12 mouse cellular contexts compared by ENCODE assay signal in the genomic region with DNA sequence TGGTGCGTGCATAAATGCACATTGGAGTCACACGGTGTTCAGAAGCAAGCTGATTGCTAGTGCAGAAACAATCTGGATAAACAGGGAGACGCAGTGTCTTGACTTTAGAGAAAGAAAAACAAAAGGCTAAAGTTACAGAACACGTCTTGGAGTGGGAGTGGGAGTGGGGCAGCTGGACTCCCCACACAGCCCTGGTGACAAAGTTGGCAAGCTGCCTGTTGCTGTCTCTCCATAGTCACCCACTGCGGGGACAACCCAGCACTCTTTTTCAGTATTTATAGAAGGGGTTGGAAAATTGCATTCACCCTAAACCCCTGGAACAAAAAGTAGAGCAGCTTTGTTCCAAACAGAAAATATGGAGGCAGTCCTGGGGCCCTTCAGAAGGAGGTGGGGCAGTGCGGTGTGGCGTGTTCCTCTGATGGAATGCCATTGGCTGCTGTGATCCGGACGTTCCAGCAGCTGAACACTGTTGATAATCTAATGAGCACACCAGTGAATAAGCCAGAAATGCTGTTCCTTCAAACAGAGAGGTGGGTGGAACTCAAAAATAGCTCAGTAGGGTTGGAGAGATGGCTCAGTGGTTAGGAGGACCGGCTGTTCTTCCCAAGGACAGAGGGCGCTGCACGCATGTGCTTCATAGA. TPM values are rescaled to one million over a fixed set of nuclear protein-coding genes. Genes with fewer than 3 reads are reported as not detected.
DNase-seq lines count a peak whose midpoint lies in the region; ATAC-seq and TF ChIP-seq lines count a peak whose summit lies in the region.
"Had no signal": no experiment of that assay in that cellular context is flagged by ENCODE, and none has a peak within 500 bp of the region (broad histone marks: within the 10 kb centered on the region; RNA-seq: fewer than 3 reads in every experiment).

No protein-coding gene starts in this region.

- H3K4me1 ChIP-seq in kidney, postnatal 0 days (replicated peaks; ENCODE audit: insufficient read depth, low read length) = no peaks in the 10 kb centered on the region
- H3K4me1 ChIP-seq in kidney, adult 2 months (ENCODE audit: control insufficient read depth, insufficient read depth, low read length) = no peaks in the 10 kb centered on the region
- peaks cover 6% of the 10 kb centered on the region; the same call in 1 of the 2 replicates for H3K4me1 ChIP-seq in limb, embryonic 13.5 days
- H3K4me1 ChIP-seq in stomach, embryonic 15.5 days = peaks cover 7% of the 10 kb centered on the region; the same call in 1 of the 2 replicates
- H3K4me1 ChIP-seq: hindbrain, embryonic 15.5 days had no signal

- TF ChIP-seq CTCF in kidney, postnatal 0 days (IDR thresholded peaks at IDR 0.05; ENCODE audit: low read depth) = no peak
- no peak for TF ChIP-seq CTCF in kidney, adult 2 months (conservative IDR thresholded peaks at IDR 0.05; ENCODE audit: insufficient read depth, insufficient read length, low read depth, low read length)

- H3K27ac ChIP-seq in kidney, postnatal 0 days = peak overlapping the region; percentile 70
- H3K27ac ChIP-seq in kidney, adult 2 months (ENCODE audit: insufficient read depth, low read depth, low read length) = no peak overlapping the region
- H3K27ac ChIP-seq in limb, embryonic 13.5 days = peak overlapping the region; percentile 40; the same call in 1 of the 2 replicates
- H3K27ac ChIP-seq in stomach, embryonic 15.5 days = peak overlapping the region; percentile 63; the same call in 1 of the 2 replicates
- H3K27ac ChIP-seq: hindbrain, embryonic 15.5 days had no signal

- 40% methylated on average over 12 of the region's 12 CpGs for WGBS in kidney, postnatal 0 days
- WGBS in kidney, adult 2 months = 47% methylated on average over 12 of the region's 12 CpGs
- 72% methylated on average over 12 of the region's 12 CpGs for WGBS in limb, embryonic 13.5 days
- 58% methylated on average over 12 of the region's 12 CpGs for WGBS in stomach, embryonic 15.5 days

- H3K9ac ChIP-seq in kidney, postnatal 0 days (ENCODE audit: low read depth, low read length) = no peak overlapping the region
- H3K9ac ChIP-seq in limb, embryonic 13.5 days = no peak overlapping the region
- no peak overlapping the region for H3K9ac ChIP-seq in stomach, embryonic 15.5 days
- H3K9ac ChIP-seq: hindbrain, embryonic 15.5 days had no signal

- no peak overlapping the region for H3K4me3 ChIP-seq in kidney, postnatal 0 days (replicated peaks; ENCODE audit: low read depth, low read length)
- no peak overlapping the region for H3K4me3 ChIP-seq in kidney, adult 2 months (ENCODE audit: insufficient read depth, low read depth, low read length)
- no peak overlapping the region for H3K4me3 ChIP-seq in limb, embryonic 13.5 days
- no peak overlapping the region for H3K4me3 ChIP-seq in stomach, embryonic 15.5 days (replicated peaks)
- H3K4me3 ChIP-seq: hindbrain, embryonic 15.5 days had no signal

- no peaks in the 10 kb centered on the region for H3K27me3 ChIP-seq in kidney, postnatal 0 days (ENCODE audit: insufficient read depth, low read length)
- H3K27me3 ChIP-seq in kidney, adult 2 months (replicated peaks; ENCODE audit: control insufficient read depth, insufficient read depth, low read length) = no peaks in the 10 kb centered on the region
- H3K27me3 ChIP-seq in limb, embryonic 13.5 days = peaks cover 9% of the 10 kb centered on the region
- no peaks in the 10 kb centered on the region for H3K27me3 ChIP-seq in stomach, embryonic 15.5 days (replicated peaks)
- H3K27me3 ChIP-seq: hindbrain, embryonic 15.5 days had no signal

- no peaks in the 10 kb centered on the region for H3K9me3 ChIP-seq in kidney, postnatal 0 days (replicated peaks; ENCODE audit: low read length)
- H3K9me3 ChIP-seq in limb, embryonic 13.5 days = no peaks in the 10 kb centered on the region
- no peaks in the 10 kb centered on the region for H3K9me3 ChIP-seq in stomach, embryonic 15.5 days
- H3K9me3 ChIP-seq: hindbrain, embryonic 15.5 days had no signal

- peak; percentile 82 for ATAC-seq in frontal cortex, adult (ENCODE audit: low TSS enrichment)
- no peak for ATAC-seq in kidney, postnatal 0 days (replicated peaks; ENCODE audit: low FRiP score, low read depth)
- no peak for ATAC-seq in limb, embryonic 13.5 days (ENCODE audit: low FRiP score, low read depth)
- ATAC-seq in stomach, embryonic 15.5 days (ENCODE audit: insufficient read depth, low FRiP score, low read depth) = no peak
- ATAC-seq: activated CD4-positive, CD25-positive, alpha-beta regulatory T cell, adult 4 months had no signal

- DNase-seq in frontal cortex, postnatal 25 days (ENCODE audit: low spot score in 2 of 2) = no peak
- peak; percentile 70 for DNase-seq in kidney, postnatal 0 days (ENCODE audit: low spot score)
- DNase-seq in kidney, adult 2 months = no peak
- no peak for DNase-seq in embryo, embryonic 10.5 days (ENCODE audit: low spot score)
- no peak for DNase-seq in gastrocnemius, postnatal 10 days
- DNase-seq: gastrocnemius, postnatal 14 days; left cerebral cortex, postnatal 4 days had no signal

- 0 out of 2 replicates have a peak overlapping the region, but pooled peaks have one; percentile 19 for H3K4me2 ChIP-seq in kidney, postnatal 0 days (ENCODE audit: low read length)
- no peak overlapping the region for H3K4me2 ChIP-seq in limb, embryonic 13.5 days (replicated peaks)
- H3K4me2 ChIP-seq in stomach, embryonic 15.5 days = no peak overlapping the region; the same call in 1 of the 2 replicates
- H3K4me2 ChIP-seq: hindbrain, embryonic 15.5 days had no signal

- no peak for TF ChIP-seq POLR2A in kidney, adult 2 months (IDR thresholded peaks at IDR 0.05; ENCODE audit: low read depth, low read length)

- H3K36me3 ChIP-seq in kidney, postnatal 0 days (ENCODE audit: insufficient read depth, low read length) = no peaks in the 10 kb centered on the region
- H3K36me3 ChIP-seq in kidney, adult 2 months (ENCODE audit: control insufficient read depth, insufficient read depth, low read length) = no peaks in the 10 kb centered on the region
- H3K36me3 ChIP-seq in limb, embryonic 13.5 days = no peaks in the 10 kb centered on the region
- no peaks in the 10 kb centered on the region for H3K36me3 ChIP-seq in stomach, embryonic 15.5 days
- H3K36me3 ChIP-seq: hindbrain, embryonic 15.5 days had no signal

RNA-seq across cellular contexts. Expression of gene Slc35c1, which starts 17.5 kb away (rescaled TPM):
- 14.8 and 15.5 TPM in 2 replicates for polyA plus RNA-seq in kidney, postnatal 0 days (2015; fragmentation: Nextera tagmentation; extraction: Ambion mirVana)
- 29.6 and 35.4 TPM in 2 replicates for polyA plus RNA-seq in kidney, adult 2 months (2012; rRNA removed)
- 10.6 and 11.7 TPM in 2 replicates for polyA plus RNA-seq in limb, embryonic 13.5 days (2015; fragmentation: Nextera tagmentation; extraction: Ambion mirVana)
- 27.1 and 31.0 TPM in 2 replicates for polyA plus RNA-seq in stomach, embryonic 15.5 days (2015; fragmentation: Nextera tagmentation; extraction: Ambion mirVana)
- total RNA-seq in gastrocnemius, postnatal 10 days (2021) = 1 to 10 TPM; 5.9 to 6.7 TPM

RNA-seq across cellular contexts. Expression of gene Cry2, which starts 43.9 kb away (rescaled TPM):
- polyA plus RNA-seq in kidney, postnatal 0 days (2015; fragmentation: Nextera tagmentation; extraction: Ambion mirVana) = 10.1 and 12.8 TPM in 2 replicates
- 13.5 and 15.3 TPM in 2 replicates for polyA plus RNA-seq in kidney, adult 2 months (2012; rRNA removed)
- 31.0 and 34.9 TPM in 2 replicates for polyA plus RNA-seq in limb, embryonic 13.5 days (2015; fragmentation: Nextera tagmentation; extraction: Ambion mirVana)
- 19.2 and 23.6 TPM in 2 replicates for polyA plus RNA-seq in stomach, embryonic 15.5 days (2015; fragmentation: Nextera tagmentation; extraction: Ambion mirVana)
- 10 to 100 TPM; 35.7 to 42.7 TPM for total RNA-seq in gastrocnemius, postnatal 10 days (2021)
